Mouse (Mus musculus): ENCODE results near the gene Vwf.

DNA sequence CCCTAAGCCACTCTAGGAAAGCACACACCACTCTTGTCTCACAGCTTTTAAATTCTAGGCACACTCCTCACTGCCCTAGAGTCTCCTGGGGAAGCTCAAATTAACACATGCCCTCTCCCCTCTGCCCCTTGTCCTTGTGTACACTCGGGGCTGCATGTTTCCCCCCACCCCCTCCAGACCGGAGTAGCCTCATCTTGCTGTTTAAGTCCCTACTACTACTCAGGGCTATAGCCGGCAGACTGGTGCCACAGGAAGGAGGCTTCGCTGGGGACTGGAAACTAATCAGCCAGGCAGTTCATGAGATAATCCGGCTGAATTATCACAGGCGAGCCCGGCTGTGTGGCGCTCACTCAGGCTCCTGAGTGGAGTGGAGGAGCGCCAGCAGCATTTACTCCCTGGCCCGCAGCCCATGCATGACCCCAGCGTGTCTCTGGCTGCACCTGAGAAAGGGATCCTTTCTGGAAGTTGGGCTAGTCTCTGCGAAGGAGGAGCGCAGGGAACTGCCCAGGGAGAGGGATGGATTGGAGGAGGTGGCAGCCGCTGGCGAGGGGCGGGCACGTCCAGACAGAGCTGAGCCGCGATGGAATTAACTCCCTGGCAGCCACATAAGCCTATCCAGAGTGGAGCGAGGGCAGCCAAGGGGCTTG is 143.6 kb downstream of the Vwf start, which contains the start of gene Ano2:
- TF ChIP-seq CTCF (IDR thresholded peaks at IDR 0.05; ENCODE audit: extremely low read depth, insufficient read length, insufficient replicate concordance, low read depth, low read length): no peak
- TF ChIP-seq POLR2A (IDR thresholded peaks at IDR 0.05; ENCODE audit: low read depth, low read length): no peak
